Mouse (Mus musculus) bone marrow macrophage, adult 2 months (primary cell): ENCODE measurements at regions not wholly inside any gene's neighbourhood (a gene's known extent, or its start where the extent isn't known, plus 50 kb on each side); places are given as distances from the start of the nearest gene placed in this dataset.
"Not testable (repeated sequence)": the region's sequence is repeated elsewhere in the genome, so short reads cannot be mapped to it uniquely, and the experiment has no call there.

ENCODE experiments used
- H3K27ac ChIP-seq: 2 replicates; pipeline ENCODE4 v1.5.1; 2012; ENCODE audit warnings: low read depth, low read length; ENCODE audit not compliant: insufficient read depth
- H3K4me1 ChIP-seq: 2 replicates; pipeline ENCODE4 v1.6.1; 2012; ENCODE audit warnings: low read length; ENCODE audit not compliant: control insufficient read depth, insufficient read depth
- H3K4me3 ChIP-seq: 2 replicates; pipeline ENCODE4 v1.5.1; 2012; ENCODE audit warnings: mild to moderate bottlenecking, low read length, moderate library complexity; ENCODE audit not compliant: insufficient read depth
- CTCF ChIP-seq: IDR thresholded peaks from 2 replicates; pipeline ENCODE4 v1.5.1; 2012; ENCODE audit warnings: low read depth, mild to moderate bottlenecking, low read length, moderate library complexity
- POLR2A ChIP-seq: IDR thresholded peaks from 2 replicates; pipeline ENCODE4 v1.6.1; 2012; ENCODE audit warnings: mild to moderate bottlenecking, low read depth, low read length, borderline replicate concordance

DNA sequence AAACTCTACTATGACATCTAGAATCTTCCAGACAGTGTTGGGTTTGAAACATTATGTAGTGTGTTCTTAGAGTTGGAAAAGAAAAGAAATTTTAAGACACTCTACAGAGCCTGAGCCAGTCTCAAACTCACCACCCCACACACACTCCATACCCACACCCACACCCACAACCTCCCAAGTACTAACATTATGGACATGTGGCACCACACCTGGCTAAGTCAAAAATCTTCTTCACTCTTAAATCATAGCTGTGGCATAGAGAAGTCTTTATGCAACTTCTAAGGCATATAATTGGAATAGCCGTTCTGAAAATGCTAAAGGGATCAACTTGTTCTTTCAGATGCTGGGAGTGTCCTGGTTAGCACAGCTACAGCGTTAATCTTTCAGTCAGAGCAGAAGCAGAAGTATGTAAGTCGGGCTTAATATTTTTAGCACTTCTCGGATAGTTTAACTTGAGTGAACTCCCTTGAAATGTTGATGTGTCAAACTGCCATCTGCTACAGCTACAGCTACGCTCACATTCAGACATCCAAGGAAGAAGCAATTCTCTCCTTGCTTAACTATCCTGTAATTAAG is 68.6 kb upstream of the Creb1 start:
- TF ChIP-seq POLR2A (no peak), CTCF (no peak)
- Histone ChIP-seq H3K4me1 (no peaks in the 10 kb centered on the region), H3K27ac (no peak overlapping the region), H3K4me3 (no peak overlapping the region)

GRCm38 (mm10) chr1:64461616-64462015 is 70.8 kb upstream of the Creb1 start:
- not testable (repeated sequence) for H3K4me1 ChIP-seq, H3K27ac ChIP-seq

GRCm38 (mm10) chr1:64457872-64458271 is 74.6 kb upstream of the Creb1 start:
- H3K4me1 ChIP-seq: no peaks in the 10 kb centered on the region
- H3K27ac ChIP-seq: no peak overlapping the region
- no peak overlapping the region for H3K4me3 ChIP-seq
- no peak for TF ChIP-seq CTCF
- TF ChIP-seq POLR2A: no peak

More at GRCm38 (mm10) chr1:64461616-64462015, 70.8 kb upstream of the Creb1 start:
- H3K4me3 ChIP-seq: not testable (repeated sequence)

GRCm38 (mm10) chr1:64449141-64449540 is 83.3 kb upstream of the Creb1 start:
- Histone ChIP-seq H3K27ac (no peak overlapping the region), H3K4me1 (peaks cover 2% of the 10 kb centered on the region; the same call in 1 of the 2 replicates), H3K4me3 (no peak overlapping the region)
- TF ChIP-seq CTCF (no peak), POLR2A (no peak)

DNA sequence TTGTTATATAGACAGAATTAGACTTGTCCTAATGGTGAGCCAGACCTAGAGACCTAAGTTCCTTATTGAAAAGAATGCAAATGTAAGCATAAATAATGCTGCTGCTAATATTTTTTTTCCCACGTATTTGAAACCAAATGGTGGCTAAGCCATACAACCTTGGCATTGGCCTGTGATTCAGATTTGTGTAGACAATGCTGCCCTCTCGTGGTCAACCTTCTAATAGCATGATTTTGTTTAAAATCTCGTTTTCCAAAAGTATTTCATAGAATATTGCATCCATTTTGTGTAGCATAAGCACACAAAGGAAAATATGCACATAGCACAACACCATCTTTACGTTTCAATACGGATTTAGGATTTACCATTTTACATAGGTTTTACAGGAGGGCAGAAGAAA is 84.4 kb upstream of the Creb1 start:
- Histone ChIP-seq H3K4me3 (no peak overlapping the region), H3K4me1 (peaks cover 2% of the 10 kb centered on the region; the same call in 1 of the 2 replicates), H3K27ac (no peak overlapping the region)
- TF ChIP-seq POLR2A (no peak), CTCF (no peak)

- TF ChIP-seq POLR2A (no peak), CTCF (no peak)
- Histone ChIP-seq H3K27ac (no peak overlapping the region), H3K4me1 (peaks cover 4% of the 10 kb centered on the region; the same call in 1 of the 2 replicates), H3K4me3 (no peak overlapping the region)
Observed at GRCm38 (mm10) chr1:64446492-64446891, 86.0 kb upstream of the Creb1 start.

- TF ChIP-seq CTCF (0 out of 2 replicates have a peak, but pooled peaks have one; percentile 18), POLR2A (no peak)
- H3K27ac ChIP-seq: no peak overlapping the region
- H3K4me1 ChIP-seq: peaks cover 4% of the 10 kb centered on the region; the same call in 1 of the 2 replicates
- no peak overlapping the region for H3K4me3 ChIP-seq
Observed at GRCm38 (mm10) chr1:64445919-64446318, 86.5 kb upstream of the Creb1 start.

DNA sequence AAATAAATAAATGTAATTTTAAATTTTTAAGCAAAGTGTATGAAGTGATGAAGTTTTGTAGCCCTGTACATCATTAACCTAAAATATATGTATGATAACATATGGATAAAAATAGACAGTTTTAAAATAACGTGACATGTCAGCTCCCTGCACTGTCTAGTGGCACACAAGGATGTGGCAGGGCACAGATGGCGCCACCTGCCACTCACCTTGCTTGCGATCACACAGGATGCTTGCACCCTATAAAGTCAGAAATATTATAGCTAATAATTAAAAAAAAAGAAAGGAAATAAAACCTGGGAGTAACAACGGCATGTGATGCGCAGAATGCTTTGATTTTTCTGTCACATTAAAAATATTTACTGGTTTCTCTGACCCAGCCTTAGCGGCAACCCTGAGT is 89.0 kb upstream of the Creb1 start:
- Histone ChIP-seq H3K27ac (no peak overlapping the region), H3K4me1 (peaks cover 4% of the 10 kb centered on the region; the same call in 1 of the 2 replicates), H3K4me3 (no peak overlapping the region)
- no peak for TF ChIP-seq POLR2A
- no peak for TF ChIP-seq CTCF

DNA sequence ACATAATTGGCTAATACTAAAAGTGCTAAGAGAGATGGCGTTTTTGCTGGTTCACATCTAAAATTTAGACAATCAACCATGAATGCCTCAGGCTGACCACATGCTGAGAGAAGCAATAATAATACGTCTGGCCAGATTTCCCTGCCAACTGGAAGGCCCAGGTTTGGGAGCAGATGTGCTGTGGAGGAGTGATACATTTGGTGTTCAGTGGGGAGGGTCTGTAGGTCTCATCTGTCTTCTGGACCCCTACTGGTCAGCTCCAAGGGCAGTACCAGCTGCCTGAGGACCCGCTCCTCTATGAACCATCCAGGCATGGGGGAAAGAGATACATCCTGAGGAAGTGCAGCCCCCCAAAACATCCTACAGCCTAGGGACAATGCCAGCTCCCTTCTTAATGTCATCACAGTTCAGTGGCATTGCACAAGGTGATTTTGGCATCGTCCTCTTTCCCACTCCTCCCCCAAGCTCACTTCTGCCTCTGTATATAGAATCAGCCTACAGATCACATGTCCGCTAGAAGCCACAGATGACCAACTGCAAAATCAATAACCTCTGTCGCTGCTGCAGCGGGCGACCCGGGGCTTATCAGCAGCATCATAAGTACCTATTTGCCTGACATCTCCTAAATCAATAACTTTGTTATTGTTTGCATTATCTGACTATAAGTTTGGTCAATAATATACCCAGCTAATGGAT is 90.1 kb upstream of the Creb1 start:
- TF ChIP-seq POLR2A (no peak), CTCF (no peak)
- no peak overlapping the region for H3K27ac ChIP-seq
- peaks cover 2% of the 10 kb centered on the region; the same call in 1 of the 2 replicates for H3K4me1 ChIP-seq
- no peak overlapping the region for H3K4me3 ChIP-seq

DNA sequence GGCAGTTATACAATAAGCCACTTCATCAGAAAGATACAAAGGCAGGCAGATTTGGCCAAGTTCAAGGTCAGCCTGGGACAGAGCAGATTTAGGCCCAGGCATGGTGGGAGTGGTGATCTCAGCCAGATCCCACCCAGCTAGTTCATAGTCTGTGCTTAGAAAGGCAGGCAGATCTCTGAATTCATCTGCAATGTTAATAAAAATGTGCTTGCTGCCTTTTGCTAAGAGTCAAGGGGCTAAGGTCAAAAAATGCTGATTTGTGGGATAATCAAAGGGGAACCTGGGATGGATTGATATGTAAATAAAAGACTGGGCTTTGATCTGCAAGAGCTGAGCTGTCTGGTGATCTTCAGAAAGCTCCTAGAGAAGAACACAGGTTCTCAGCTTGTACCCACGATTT is 109.2 kb upstream of the Creb1 start:
- H3K4me1 ChIP-seq: no peaks in the 10 kb centered on the region
- TF ChIP-seq CTCF: no peak
- TF ChIP-seq POLR2A: no peak
- no peak overlapping the region for H3K4me3 ChIP-seq
- no peak overlapping the region for H3K27ac ChIP-seq

DNA sequence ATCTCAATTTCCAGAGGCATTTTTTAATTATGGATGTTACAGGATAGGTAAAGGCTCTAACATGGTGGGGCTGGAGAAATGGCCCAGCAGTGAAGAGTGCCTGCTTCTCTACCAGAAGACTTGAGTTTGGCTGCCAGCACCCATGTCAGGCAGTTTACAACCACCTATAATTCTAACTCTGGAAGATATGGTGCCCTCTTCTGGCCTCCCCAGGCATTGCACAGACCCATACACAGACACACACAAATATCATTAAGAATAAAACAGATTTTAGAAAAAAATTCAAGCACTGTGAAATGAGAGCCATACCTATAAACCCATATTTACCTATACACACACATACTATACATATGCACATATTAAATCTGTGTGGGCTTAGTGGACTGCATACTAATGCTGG is 113.9 kb upstream of the Creb1 start:
- Histone ChIP-seq H3K4me1 (no peaks in the 10 kb centered on the region; the same call in 1 of the 2 replicates), H3K4me3 (no peak overlapping the region), H3K27ac (no peak overlapping the region)
- no peak for TF ChIP-seq POLR2A
- TF ChIP-seq CTCF: no peak
